Mouse (Mus musculus): ENCODE results near the gene Gngt1. TPM values are rescaled to one million over a fixed set of nuclear protein-coding genes. Genes with fewer than 3 reads are reported as not detected.

Gngt1 gene
- polyA plus RNA-seq, 1 experiment from 2014 or later: not detected

DNA sequence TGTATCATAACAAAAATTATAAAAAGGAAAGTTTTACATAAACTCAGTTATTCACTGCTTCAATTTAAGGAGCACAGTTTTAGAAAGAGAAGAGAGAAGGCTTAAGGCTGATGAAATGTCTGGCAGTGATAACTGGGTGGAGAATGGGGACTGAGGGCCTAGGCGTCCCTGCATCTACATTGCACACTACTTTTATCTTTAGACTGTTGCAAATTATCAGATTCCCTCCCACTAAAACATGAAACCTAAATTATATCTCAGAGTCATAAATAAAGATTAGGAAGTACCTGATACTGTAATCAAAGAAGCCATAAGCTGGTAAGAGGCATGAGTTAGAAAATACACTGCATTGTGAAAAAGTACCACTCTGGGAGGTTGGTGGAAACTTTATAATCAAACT, 48.2 kb downstream of the Gngt1 start:
- Histone ChIP-seq H3K9me3 (ENCODE audit: control insufficient read depth, low read depth, low read length) (no peaks in the 10 kb centered on the region), H3K4me3 (ENCODE audit: low read depth, low read length) (no peak overlapping the region), H3K9ac (replicated peaks; ENCODE audit: low read depth, low read length) (no peak overlapping the region), H3K4me2 (replicated peaks; ENCODE audit: low read depth, low read length) (no peak overlapping the region), H3K36me3 (ENCODE audit: control insufficient read depth, insufficient read depth, low read length) (no peaks in the 10 kb centered on the region), H3K27ac (ENCODE audit: low read length) (no peak overlapping the region), H3K4me1 (ENCODE audit: control insufficient read depth, insufficient read depth, low read length) (no peaks in the 10 kb centered on the region), H3K27me3 (ENCODE audit: control insufficient read depth, insufficient read depth, low read length) (no peaks in the 10 kb centered on the region)
- WGBS: 68% methylated on average over 1 of the region's 1 CpGs
- ATAC-seq (ENCODE audit: insufficient number of reproducible peaks, insufficient read depth, low FRiP score, low read depth): no peak

Other genes starting within 250 kb of the Gngt1 start
- 0.22 and 0.25 TPM in 2 replicates for gene Calcr, start 229.1 kb upstream of the Gngt1 start, polyA plus RNA-seq (2014; fragmentation: Nextera tagmentation; extraction: Ambion mirVana)
- gene Tfpi2, start 4.9 kb upstream of the Gngt1 start, polyA plus RNA-seq (2014; fragmentation: Nextera tagmentation; extraction: Ambion mirVana): 2.3 TPM in 2 replicates
- gene Gng11, start 10.1 kb downstream of the Gngt1 start, polyA plus RNA-seq (2014; fragmentation: Nextera tagmentation; extraction: Ambion mirVana): 79.1 and 83.7 TPM in 2 replicates
- 67.0 and 71.3 TPM in 2 replicates for gene Bet1, start 93.2 kb downstream of the Gngt1 start, polyA plus RNA-seq (2014; fragmentation: Nextera tagmentation; extraction: Ambion mirVana)